Comparison of ENCODE assay signal across 15 mouse cellular contexts in genomic region chr19:32373865-32374655, GRCm38 (mm10). TPM values are rescaled to one million over a fixed set of nuclear protein-coding genes. Genes with fewer than 3 reads are reported as not detected.
A peak's percentile ranks its signal among the peaks of the same experiment; 100 is the strongest.
DNase-seq lines count a peak whose midpoint lies in the region; ATAC-seq and TF ChIP-seq lines count a peak whose summit lies in the region.
"Had no signal": no experiment of that assay in that cellular context is flagged by ENCODE, and none has a peak within 500 bp of the region (broad histone marks: within the 10 kb centered on the region; RNA-seq: fewer than 3 reads in every experiment).

No protein-coding gene starts in this region.

- intact Hi-C loops in heart, postnatal 36 days (cut with DNase I): loop anchor here (2.0 kb wide), 2 partner anchors 15 to 27 kb away; partner anchors contain the start of gene Sgms1
- intact Hi-C loops in left cerebral cortex, postnatal 10 days (cut with DNase I): no loop called here

- no peak overlapping the region for H3K4me3 ChIP-seq in lung, postnatal 0 days (ENCODE audit: low read depth, low read length)
- H3K4me3 ChIP-seq: embryonic facial prominence, embryonic 15.5 days; limb, embryonic 12.5 days; myocyte had no signal

- peak; percentile 27; the same call in 1 of the 2 replicates for ATAC-seq in lung, postnatal 0 days
- ATAC-seq: CD4-positive, CD25-positive, alpha-beta regulatory T cell, adult 4 months; intestine, postnatal 0 days had no signal

- TF ChIP-seq EP300 in lung, postnatal 0 days (IDR thresholded peaks at IDR 0.05): 0 out of 2 replicates have a peak, but pooled peaks have one; percentile 46

- no peak overlapping the region for H3K4me2 ChIP-seq in lung, postnatal 0 days (replicated peaks; ENCODE audit: low read depth, low read length)
- H3K4me2 ChIP-seq: embryonic facial prominence, embryonic 15.5 days; limb, embryonic 12.5 days had no signal

- whole genome bisulfite sequencing in lung, postnatal 0 days: 52% methylated on average over 16 of the region's 16 CpGs

- no peaks in the 10 kb centered on the region for H3K36me3 ChIP-seq in lung, postnatal 0 days (ENCODE audit: insufficient read depth, low read length)
- H3K36me3 ChIP-seq: embryonic facial prominence, embryonic 15.5 days; limb, embryonic 12.5 days had no signal

- no peaks in the 10 kb centered on the region for H3K9me3 ChIP-seq in lung, postnatal 0 days (ENCODE audit: low read length)
- H3K9me3 ChIP-seq: embryonic facial prominence, embryonic 15.5 days; limb, embryonic 12.5 days had no signal

- no peak overlapping the region for H3K9ac ChIP-seq in lung, postnatal 0 days (replicated peaks; ENCODE audit: low read depth)
- H3K9ac ChIP-seq: embryonic facial prominence, embryonic 15.5 days; limb, embryonic 12.5 days had no signal

- no peak for TF ChIP-seq CTCF in lung, postnatal 0 days (IDR thresholded peaks at IDR 0.05)

- DNase-seq in gastrocnemius, postnatal 25 days: peak; percentile 52
- DNase-seq in gastrocnemius, postnatal 4 days (ENCODE audit: low spot score in 2 of 2): no peak
- DNase-seq in heart, adult 11 months: peak; percentile 97
- DNase-seq in heart, postnatal 36 days: peak; percentile 37 to 48
- peak; percentile 43 for DNase-seq in lung, postnatal 0 days (ENCODE audit: low spot score)
- DNase-seq in frontal cortex, postnatal 14 days (ENCODE audit: low spot score in 2 of 2): no peak
- DNase-seq in right cerebral cortex, adult 18-20 months: no peak
- no peak for DNase-seq in left cerebral cortex, postnatal 10 days (ENCODE audit: extremely low spot score in 1 of 2, low spot score in 2 of 2)
- DNase-seq: cerebellum, adult 11-12 months; right cerebral cortex, postnatal 25 days had no signal

- peaks cover 35% of the 10 kb centered on the region for H3K4me1 ChIP-seq in lung, postnatal 0 days (ENCODE audit: insufficient read depth, low read depth, low read length)

- H3K27me3 ChIP-seq in lung, postnatal 0 days (replicated peaks; ENCODE audit: insufficient read depth, low read length): no peaks in the 10 kb centered on the region
- H3K27me3 ChIP-seq: embryonic facial prominence, embryonic 15.5 days; limb, embryonic 12.5 days had no signal

- no peak overlapping the region; the same call in 1 of the 2 replicates for H3K27ac ChIP-seq in lung, postnatal 0 days (ENCODE audit: low read length)
- H3K27ac ChIP-seq: embryonic facial prominence, embryonic 15.5 days; limb, embryonic 12.5 days had no signal

RNA-seq across cellular contexts. Expression of gene Sgms1, which starts 15.5 kb away (rescaled TPM):
- 10 to 100 TPM; 37.2 to 42.0 TPM for total RNA-seq in gastrocnemius, postnatal 25 days (2021)
- 10 to 100 TPM; 62.4 to 73.1 TPM for total RNA-seq in gastrocnemius, postnatal 4 days (2021)
- total RNA-seq in heart, postnatal 36 days (2021): 10 to 100 TPM; 60.2 to 76.0 TPM
- polyA plus RNA-seq in lung, postnatal 0 days (2015; fragmentation: Nextera tagmentation; extraction: Ambion mirVana): 59.3 and 74.9 TPM in 2 replicates
- total RNA-seq in left cerebral cortex, postnatal 10 days (2021): 10 to 100 TPM; 30.5 to 37.3 TPM

Comparison
In these comparisons a context has a peak if more than half of its experiments do, and no peak if none do; other contexts are left out.
1. DNase-seq: peak in gastrocnemius, postnatal 25 days (single experiment), heart, adult 11 months (single experiment), heart, postnatal 36 days (2 of 2) and lung, postnatal 0 days (single experiment); none in gastrocnemius, postnatal 4 days (0 of 2), frontal cortex, postnatal 14 days (0 of 2), right cerebral cortex, adult 18-20 months (single experiment) and left cerebral cortex, postnatal 10 days (0 of 2).